Comparison of ENCODE assay signal across 21 mouse cellular contexts in the genomic region with DNA sequence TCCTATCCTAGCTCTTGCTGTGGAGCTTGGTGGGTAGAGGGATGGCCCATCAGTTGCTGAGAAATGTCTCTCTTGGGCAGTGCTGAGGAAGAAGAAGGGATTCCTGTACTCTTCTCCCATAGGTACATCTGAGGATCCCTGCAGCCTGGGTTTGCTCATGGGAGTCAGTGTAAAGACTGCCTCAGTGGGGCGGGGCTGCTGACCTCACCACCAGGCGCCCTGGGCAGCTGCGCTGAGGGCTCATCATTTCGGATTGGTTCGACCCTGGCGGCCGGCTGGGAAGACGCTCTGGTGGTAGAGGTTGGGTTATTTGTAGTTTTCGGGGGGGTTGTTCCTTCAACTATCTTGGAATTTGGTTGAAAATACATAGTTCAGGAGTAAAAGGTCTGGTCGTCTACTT. TPM values are rescaled to one million over a fixed set of nuclear protein-coding genes. Genes with fewer than 3 reads are reported as not detected.
DNase-seq lines count a peak whose midpoint lies in the region; ATAC-seq and TF ChIP-seq lines count a peak whose summit lies in the region.
"Had no signal": no experiment of that assay in that cellular context is flagged by ENCODE, and none has a peak within 500 bp of the region (broad histone marks: within the 10 kb centered on the region; RNA-seq: fewer than 3 reads in every experiment).

No protein-coding gene starts in this region.

- H3K27ac ChIP-seq in heart, adult 2 months: peak overlapping the region; percentile 86
- no peak overlapping the region for H3K27ac ChIP-seq in heart, embryonic 16.5 days (ENCODE audit: low read length)
- no peak overlapping the region for H3K27ac ChIP-seq in neural tube, embryonic 15.5 days (replicated peaks)
- H3K27ac ChIP-seq: hindbrain, embryonic 10.5 days; intestine, embryonic 15.5 days; limb, embryonic 13.5 days; liver, embryonic 12.5 days had no signal

- peaks cover 1% of the 10 kb centered on the region; the same call in 1 of the 2 replicates for H3K79me2 ChIP-seq in heart, adult 2 months (replicated peaks; ENCODE audit: control insufficient read depth, insufficient read depth, low read length)

- no peak for DNase-seq in heart, adult 2 months
- DNase-seq in heart, postnatal 4 days: no peak
- no peak for DNase-seq in heart, postnatal 10 days
- DNase-seq in neural tube, embryonic 10.5 days (ENCODE audit: extremely low spot score, low spot score): no peak
- no peak for DNase-seq in thymus, postnatal 0 days (ENCODE audit: low spot score)
- DNase-seq: adrenal gland, adult 2 months; cerebellum, adult 11-12 months; cerebellum, postnatal 10 days; kidney, adult 8-10 months; kidney, postnatal 25 days; lung, adult 18-20 months; lung, postnatal 14 days; midbrain, embryonic 14.5 days had no signal

- peaks cover 14% of the 10 kb centered on the region for H3K4me1 ChIP-seq in heart, adult 2 months (ENCODE audit: control insufficient read depth, insufficient read depth, low read length)
- H3K4me1 ChIP-seq in heart, embryonic 16.5 days (ENCODE audit: control insufficient read depth, insufficient read depth, low read length): peaks cover 52% of the 10 kb centered on the region
- H3K4me1 ChIP-seq in neural tube, embryonic 15.5 days: peaks cover 37% of the 10 kb centered on the region

- TF ChIP-seq CTCF in heart, adult 2 months (IDR thresholded peaks at IDR 0.05): no peak

- no peak overlapping the region for H3K9ac ChIP-seq in heart, adult 2 months (ENCODE audit: low read depth, low read length)
- no peak overlapping the region for H3K9ac ChIP-seq in heart, embryonic 16.5 days (ENCODE audit: low read length)
- no peak overlapping the region for H3K9ac ChIP-seq in neural tube, embryonic 15.5 days (replicated peaks)
- H3K9ac ChIP-seq: intestine, embryonic 15.5 days; limb, embryonic 13.5 days; liver, embryonic 12.5 days had no signal

- no peak overlapping the region for H3K4me3 ChIP-seq in heart, adult 2 months
- no peak overlapping the region for H3K4me3 ChIP-seq in heart, embryonic 16.5 days (ENCODE audit: low read length)
- no peak overlapping the region for H3K4me3 ChIP-seq in neural tube, embryonic 15.5 days (replicated peaks)
- H3K4me3 ChIP-seq: hindbrain, embryonic 10.5 days; intestine, embryonic 15.5 days; limb, embryonic 13.5 days; liver, embryonic 12.5 days had no signal

- H3K27me3 ChIP-seq in heart, adult 2 months (ENCODE audit: control insufficient read depth, insufficient read depth, low read length): no peaks in the 10 kb centered on the region
- no peaks in the 10 kb centered on the region for H3K27me3 ChIP-seq in heart, embryonic 16.5 days (ENCODE audit: control insufficient read depth, insufficient read depth, low read length)
- H3K27me3 ChIP-seq in neural tube, embryonic 15.5 days (replicated peaks): no peaks in the 10 kb centered on the region
- H3K27me3 ChIP-seq: intestine, embryonic 15.5 days; limb, embryonic 13.5 days; liver, embryonic 12.5 days had no signal

- H3K9me3 ChIP-seq in heart, embryonic 16.5 days (replicated peaks; ENCODE audit: control insufficient read depth, low read length): no peaks in the 10 kb centered on the region
- no peaks in the 10 kb centered on the region for H3K9me3 ChIP-seq in neural tube, embryonic 15.5 days (replicated peaks)
- H3K9me3 ChIP-seq: hindbrain, embryonic 10.5 days; intestine, embryonic 15.5 days; limb, embryonic 13.5 days; liver, embryonic 12.5 days had no signal

- intact Hi-C loops in heart, adult 2 months (cut with DNase I): loop anchor here (5.0 to 10.0 kb wide), 2 partner anchors 133 to 696 kb away; partner anchors contain the start of gene Hlx
- intact Hi-C loops in heart, postnatal 10 days (cut with DNase I): loop anchor here (5.0 kb wide), 1 partner anchor 693 kb away; the partner anchor contains the start of gene Hlx

- TF ChIP-seq POLR2A in heart, adult 2 months (IDR thresholded peaks at IDR 0.05; ENCODE audit: insufficient read depth, low read depth, low read length): no peak

- ATAC-seq in heart, embryonic 16.5 days (replicated peaks; ENCODE audit: extremely low read depth, insufficient read depth, low FRiP score): no peak
- ATAC-seq in neural tube, embryonic 15.5 days (ENCODE audit: low FRiP score): no peak
- ATAC-seq: hindbrain, embryonic 16.5 days; intestine, embryonic 15.5 days; liver, embryonic 12.5 days had no signal

- peak overlapping the region; percentile 1; the same call in 1 of the 2 replicates for H3K4me2 ChIP-seq in heart, embryonic 16.5 days (ENCODE audit: low read depth, low read length)
- 0 out of 2 replicates have a peak overlapping the region, but pooled peaks have one; percentile 1 for H3K4me2 ChIP-seq in neural tube, embryonic 15.5 days
- H3K4me2 ChIP-seq: intestine, embryonic 15.5 days; liver, embryonic 12.5 days had no signal

- TF ChIP-seq EP300 in heart, adult 2 months (IDR thresholded peaks at IDR 0.05; ENCODE audit: insufficient read depth, low read depth, low read length): no peak

- WGBS in heart, adult 2 months: 92% methylated on average over 10 of the region's 10 CpGs
- 91% methylated on average over 10 of the region's 10 CpGs for WGBS in heart, embryonic 16.5 days
- 91% methylated on average over 10 of the region's 10 CpGs for WGBS in neural tube, embryonic 15.5 days

- H3K36me3 ChIP-seq in heart, adult 2 months (ENCODE audit: control insufficient read depth, insufficient read depth, low read length): peaks cover 9% of the 10 kb centered on the region
- H3K36me3 ChIP-seq in heart, embryonic 16.5 days (ENCODE audit: control insufficient read depth, insufficient read depth): peaks cover 10% of the 10 kb centered on the region
- no peaks in the 10 kb centered on the region for H3K36me3 ChIP-seq in neural tube, embryonic 15.5 days
- H3K36me3 ChIP-seq: intestine, embryonic 15.5 days had no signal

RNA-seq across cellular contexts. Expression of gene 1700056E22Rik, which starts 5.2 kb away (rescaled TPM):
- under 1 TPM; 0.25 to 0.84 TPM for total RNA-seq in heart, adult 2 months (2021)
- polyA plus RNA-seq in heart, adult 2 months (2012; rRNA removed): 0.44 and 1.5 TPM in 2 replicates
- 1 to 10 TPM; 1.8 to 2.6 TPM for total RNA-seq in heart, postnatal 4 days (2021)
- polyA plus RNA-seq in heart, embryonic 16.5 days (2015; fragmentation: Nextera tagmentation; extraction: Ambion mirVana): 2.2 TPM in 2 replicates
- 1 to 10 TPM; 1.1 to 2.0 TPM for total RNA-seq in heart, postnatal 10 days (2021)
- polyA plus RNA-seq in neural tube, embryonic 15.5 days (2015; fragmentation: Nextera tagmentation; extraction: Ambion mirVana): 0.91 and 1.6 TPM in 2 replicates
- 6.2 and 8.7 TPM in 2 replicates for polyA plus RNA-seq in thymus, postnatal 0 days (2015; fragmentation: Nextera tagmentation; extraction: Ambion mirVana)
- total RNA-seq: megakaryocyte-erythroid progenitor cell, adult 5-6 weeks had no signal

RNA-seq across cellular contexts. Expression of gene Dusp10, which starts 26.2 kb away (rescaled TPM):
- total RNA-seq in heart, adult 2 months (2021): 1 to 10 TPM; 5.0 to 7.9 TPM
- polyA plus RNA-seq in heart, adult 2 months (2012; rRNA removed): 14.1 and 16.3 TPM in 2 replicates
- 10 to 100 TPM; 11.3 to 13.8 TPM for total RNA-seq in heart, postnatal 4 days (2021)
- polyA plus RNA-seq in heart, embryonic 16.5 days (2015; fragmentation: Nextera tagmentation; extraction: Ambion mirVana): 11.7 and 15.5 TPM in 2 replicates
- total RNA-seq in heart, postnatal 10 days (2021): 10 to 100 TPM; 11.1 to 12.9 TPM
- polyA plus RNA-seq in neural tube, embryonic 15.5 days (2015; fragmentation: Nextera tagmentation; extraction: Ambion mirVana): 5.2 and 9.8 TPM in 2 replicates
- polyA plus RNA-seq in thymus, postnatal 0 days (2015; fragmentation: Nextera tagmentation; extraction: Ambion mirVana): 91.6 and 101 TPM in 2 replicates
